Comparison of ENCODE assay signal across 9 mouse cellular contexts in the genomic region with DNA sequence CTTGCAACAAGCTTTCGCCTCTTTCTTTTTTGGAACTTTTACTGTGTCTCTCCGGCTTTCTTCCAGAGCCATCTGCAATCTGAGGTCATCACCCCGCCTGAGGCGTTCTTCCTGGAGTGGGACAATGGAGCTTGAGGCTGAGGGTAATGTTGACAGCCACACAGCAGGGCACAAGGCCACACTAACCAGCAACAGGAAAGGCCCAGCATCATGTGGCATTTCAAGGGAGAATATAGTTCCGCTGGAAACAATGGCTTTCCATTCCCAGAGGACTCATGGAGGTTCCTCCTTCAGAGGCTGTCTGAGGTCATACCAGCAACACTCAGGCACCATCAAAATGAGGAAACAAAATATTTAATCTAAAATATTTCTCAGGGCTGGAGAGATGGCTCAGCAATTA. TPM values are rescaled to one million over a fixed set of nuclear protein-coding genes. Genes with fewer than 3 reads are reported as not detected.
DNase-seq lines count a peak whose midpoint lies in the region; ATAC-seq lines count a peak whose summit lies in the region.
"Had no signal": no experiment of that assay in that cellular context is flagged by ENCODE, and none has a peak within 500 bp of the region (broad histone marks: within the 10 kb centered on the region; RNA-seq: fewer than 3 reads in every experiment).

No protein-coding gene starts in this region.

- no peak overlapping the region for H3K4me3 ChIP-seq in heart, embryonic 10.5 days
- no peak overlapping the region for H3K4me3 ChIP-seq in forebrain, embryonic 10.5 days

- H3K9me3 ChIP-seq in heart, embryonic 10.5 days, result no peaks in the 10 kb centered on the region
- no peaks in the 10 kb centered on the region for H3K9me3 ChIP-seq in forebrain, embryonic 10.5 days

- no peak for ATAC-seq in inflammation-experienced regulatory T-cells, adult 6 months

- 66% methylated on average over 5 of the region's 5 CpGs for WGBS in heart, embryonic 10.5 days
- WGBS in forebrain, embryonic 10.5 days, result 66% methylated on average over 5 of the region's 5 CpGs

- H3K27me3 ChIP-seq in heart, embryonic 10.5 days (ENCODE audit: insufficient read depth, poor library complexity, severe bottlenecking), result no peaks in the 10 kb centered on the region
- H3K27me3 ChIP-seq in forebrain, embryonic 10.5 days (ENCODE audit: poor library complexity, severe bottlenecking), result no peaks in the 10 kb centered on the region

- peak; percentile 54 to 70 for DNase-seq in adrenal gland, adult (ENCODE audit: inconsistent age in 2 of 2, low spot score in 1 of 2)
- no peak for DNase-seq in adrenal gland, postnatal 4 days (ENCODE audit: low spot score in 2 of 2)
- DNase-seq in R1 (ENCODE audit: low read depth, low spot score), result peak; percentile 88
- DNase-seq in heart, embryonic 10.5 days (ENCODE audit: low spot score), result no peak
- DNase-seq in kidney, postnatal 36 days, result peak; percentile 66 to 82
- no peak for DNase-seq in forebrain, embryonic 10.5 days (ENCODE audit: extremely low spot score, low spot score)
- no peak for DNase-seq in layer of hippocampus, adult 18-20 months (ENCODE audit: low spot score in 2 of 2)
- DNase-seq: midbrain, embryonic 14.5 days had no signal

- peak overlapping the region; percentile 38; the same call in 1 of the 2 replicates for H3K27ac ChIP-seq in heart, embryonic 10.5 days
- no peak overlapping the region for H3K27ac ChIP-seq in forebrain, embryonic 10.5 days

- H3K4me1 ChIP-seq in heart, embryonic 10.5 days, result peaks cover 4% of the 10 kb centered on the region; the same call in 1 of the 2 replicates
- H3K4me1 ChIP-seq in forebrain, embryonic 10.5 days, result peaks cover 16% of the 10 kb centered on the region; the same call in 1 of the 2 replicates

- peaks cover 37% of the 10 kb centered on the region for H3K36me3 ChIP-seq in heart, embryonic 10.5 days
- peaks cover 51% of the 10 kb centered on the region for H3K36me3 ChIP-seq in forebrain, embryonic 10.5 days (replicated peaks)

RNA-seq across cellular contexts. Expression of gene B9d1, which starts 28.6 kb away (rescaled TPM):
- total RNA-seq in adrenal gland, postnatal 4 days (2021), result 10 to 100 TPM; 21.3 to 25.4 TPM
- 14.5 and 21.5 TPM in 2 replicates for polyA plus RNA-seq in heart, embryonic 10.5 days (2016; fragmentation: Nextera tagmentation; extraction: Ambion mirVana)
- 1 to 10 TPM; 2.2 to 4.4 (median 2.4) TPM for polyA plus RNA-seq in inflammation-experienced regulatory T-cells, adult 6 months (2017; shearing (Covaris generic))
- polyA plus RNA-seq in forebrain, embryonic 10.5 days (2016; fragmentation: Nextera tagmentation; extraction: Ambion mirVana), result 53.0 and 53.3 TPM in 2 replicates
- 10 to 100 TPM; 37.4 to 49.3 TPM for total RNA-seq in layer of hippocampus, adult 18-20 months (2021)

RNA-seq across cellular contexts. Expression of gene Mapk7, which starts 39.4 kb away (rescaled TPM):
- 10 to 100 TPM; 25.9 to 28.1 TPM for total RNA-seq in adrenal gland, postnatal 4 days (2021)
- polyA plus RNA-seq in heart, embryonic 10.5 days (2016; fragmentation: Nextera tagmentation; extraction: Ambion mirVana), result 42.7 and 49.1 TPM in 2 replicates
- polyA plus RNA-seq in inflammation-experienced regulatory T-cells, adult 6 months (2017; shearing (Covaris generic)), result 1 to 10 TPM; 5.6 to 8.9 (median 8.1) TPM
- polyA plus RNA-seq in forebrain, embryonic 10.5 days (2016; fragmentation: Nextera tagmentation; extraction: Ambion mirVana), result 82.8 and 84.4 TPM in 2 replicates
- total RNA-seq in layer of hippocampus, adult 18-20 months (2021), result 10 to 100 TPM; 26.6 to 27.4 TPM

RNA-seq across cellular contexts. Expression of gene Epn2, which starts 45.9 kb away (rescaled TPM):
- 10 to 100 TPM; 38.5 to 44.2 TPM for total RNA-seq in adrenal gland, postnatal 4 days (2021)
- polyA plus RNA-seq in heart, embryonic 10.5 days (2016; fragmentation: Nextera tagmentation; extraction: Ambion mirVana), result 22.8 and 22.9 TPM in 2 replicates
- polyA plus RNA-seq in inflammation-experienced regulatory T-cells, adult 6 months (2017; shearing (Covaris generic)), result under 1 TPM; 0.19 to 0.77 (median 0.30) TPM
- 22.5 and 23.4 TPM in 2 replicates for polyA plus RNA-seq in forebrain, embryonic 10.5 days (2016; fragmentation: Nextera tagmentation; extraction: Ambion mirVana)
- total RNA-seq in layer of hippocampus, adult 18-20 months (2021), result 100 to 1,000 TPM; 173 to 181 TPM

RNA-seq across cellular contexts. Expression of gene Mfap4, which starts 48.3 kb away (rescaled TPM):
- 10 to 100 TPM; 65.8 to 68.6 TPM for total RNA-seq in adrenal gland, postnatal 4 days (2021)
- 22.7 and 67.8 TPM in 2 replicates for polyA plus RNA-seq in heart, embryonic 10.5 days (2016; fragmentation: Nextera tagmentation; extraction: Ambion mirVana)
- not detected for polyA plus RNA-seq in inflammation-experienced regulatory T-cells, adult 6 months (2017; shearing (Covaris generic))
- 50.9 and 53.9 TPM in 2 replicates for polyA plus RNA-seq in forebrain, embryonic 10.5 days (2016; fragmentation: Nextera tagmentation; extraction: Ambion mirVana)
- total RNA-seq in layer of hippocampus, adult 18-20 months (2021), result 1 to 10 TPM; 4.3 to 4.8 TPM

Comparison
In these comparisons a context has a peak if more than half of its experiments do, and no peak if none do; other contexts are left out.
1. DNase-seq: peak in adrenal gland, adult (2 of 2), R1 (single experiment) and kidney, postnatal 36 days (2 of 2); none in adrenal gland, postnatal 4 days (0 of 2), heart, embryonic 10.5 days (single experiment), forebrain, embryonic 10.5 days (single experiment) and layer of hippocampus, adult 18-20 months (0 of 2).
2. RNA of gene Epn2, which starts 45.9 kb away (polyA plus RNA-seq): 22.8 to 22.9 TPM in heart, embryonic 10.5 days and 22.5 to 23.4 TPM in forebrain, embryonic 10.5 days; 0.19 to 0.77 TPM in inflammation-experienced regulatory T-cells, adult 6 months; every median in the first group is over 10 times any median in the second.